Mouse (Mus musculus) liver, embryonic 14.5 days (tissue): ENCODE measurements around the gene Cebpzos.

ENCODE experiments used
- CTCF ChIP-seq: IDR thresholded peaks from 2 replicates; pipeline ENCODE4 v1.5.1; 2016; ENCODE audit warnings: antibody characterized with exemption, low read depth, control low read depth
- EP300 ChIP-seq: IDR thresholded peaks from 2 replicates; pipeline ENCODE4 v1.6.1; 2016; ENCODE audit warnings: antibody characterized with exemption, low read depth

- TF ChIP-seq CTCF, result no peak
- TF ChIP-seq EP300, result no peak
These were observed 43.2 kb downstream of the Cebpzos start for GRCm38 (mm10) chr17:78959473-78959872.
